Mouse (Mus musculus) hindbrain, embryonic 16.5 days (tissue): ENCODE results near the gene Gbp2b. TPM values are rescaled to one million over a fixed set of nuclear protein-coding genes. Genes with fewer than 3 reads are reported as not detected.
"Not testable (repeated sequence)": the region's sequence is repeated elsewhere in the genome, so short reads cannot be mapped to it uniquely, and the experiment has no call there.

Experiments
- ATAC-seq: fragments of 200-750 bp; cut with Nextera tagmentation; 2 replicates; pipeline ENCODE4 v1.8.0; 2017; ENCODE audit warnings: moderate TSS enrichment, moderate library complexity
- H3K27ac ChIP-seq: fragments of 300-500 bp; sonication (generic); 2 replicates; pipeline ENCODE4 v1.5.1; 2014; ENCODE audit warnings: low read depth, mild to moderate bottlenecking, control low read depth, low read length, moderate library complexity
- H3K27me3 ChIP-seq: fragments of 300-500 bp; sonication (generic); replicated peaks from 2 replicates; pipeline ENCODE4 v1.6.1; 2014; ENCODE audit warnings: low read length; ENCODE audit not compliant: control insufficient read depth, insufficient read depth
- H3K36me3 ChIP-seq: fragments of 300-500 bp; sonication (generic); 2 replicates; pipeline ENCODE4 v1.6.1; 2014; ENCODE audit warnings: mild to moderate bottlenecking, low read length, moderate library complexity, mixed read lengths; ENCODE audit not compliant: control insufficient read depth, insufficient read depth
- H3K4me1 ChIP-seq: fragments of 300-500 bp; sonication (generic); 2 replicates; pipeline ENCODE4 v1.6.1; 2014; ENCODE audit warnings: low read depth, low read length; ENCODE audit not compliant: control insufficient read depth, insufficient read depth
- H3K4me2 ChIP-seq: fragments of 300-500 bp; sonication (generic); 2 replicates; pipeline ENCODE4 v1.6.1; 2014; ENCODE audit warnings: mild to moderate bottlenecking, low read length, control low read depth, moderate library complexity
- H3K4me3 ChIP-seq: fragments of 300-500 bp; sonication (generic); 2 replicates; pipeline ENCODE4 v1.5.1; 2014; ENCODE audit warnings: mild to moderate bottlenecking, low read length, control low read depth, moderate library complexity
- H3K9ac ChIP-seq: fragments of 300-500 bp; sonication (generic); 2 replicates; pipeline ENCODE4 v1.6.1; 2014; ENCODE audit warnings: low read depth, mild to moderate bottlenecking, control low read depth, low read length, moderate library complexity
- H3K9me3 ChIP-seq: fragments of 300-500 bp; sonication (generic); 2 replicates; pipeline ENCODE4 v1.6.1; 2014; ENCODE audit warnings: mild to moderate bottlenecking, low read length, moderate library complexity; ENCODE audit not compliant: control insufficient read depth
- WGBS: fragments of 180-500 bp; shearing (Covaris S2); extraction: QIAGEN DNeasy Blood & Tissue Kit; methylation state at CpG from one replicate; pipeline ENCODE4 v1.1.7; 2014; 5-methylcytosine and 5-hydroxymethylcytosine counted together
- polyA plus RNA-seq: library from polyadenylated mRNA; unstranded; fragments of >200 nt; fragmentation: Nextera tagmentation; extraction: Ambion mirVana; gene quantifications from 2 replicates; pipeline ENCODE4 v1.2.1, GENCODE M21; 2015

The Gbp2b gene
- polyA plus RNA-seq, 1 experiment from 2014 or later = 0.19 TPM

DNA sequence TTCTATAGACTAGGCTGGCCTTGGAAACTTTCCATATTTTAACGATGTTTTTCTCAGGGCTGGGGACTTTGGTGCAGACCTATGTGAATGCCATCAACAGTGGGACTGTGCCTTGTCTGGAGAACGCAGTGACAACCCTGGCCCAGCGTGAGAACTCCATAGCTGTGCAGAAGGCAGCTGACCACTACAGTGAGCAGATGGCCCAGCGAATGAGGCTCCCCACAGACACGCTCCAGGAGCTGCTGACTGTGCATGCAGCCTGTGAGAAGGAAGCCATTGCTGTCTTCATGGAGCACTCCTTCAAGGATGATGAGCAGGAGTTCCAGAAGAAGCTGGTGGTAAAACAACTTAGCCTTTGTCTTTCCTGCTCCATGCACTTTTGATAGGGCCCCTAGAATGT, 27.2 kb upstream of the Gbp2b start:
- H3K9ac ChIP-seq, H3K4me1 ChIP-seq, H3K36me3 ChIP-seq, H3K27me3 ChIP-seq, H3K27ac ChIP-seq, ATAC-seq, H3K9me3 ChIP-seq, H3K4me2 ChIP-seq, H3K4me3 ChIP-seq: not testable (repeated sequence)
- 63% methylated on average over 5 of the region's 5 CpGs for WGBS

DNA sequence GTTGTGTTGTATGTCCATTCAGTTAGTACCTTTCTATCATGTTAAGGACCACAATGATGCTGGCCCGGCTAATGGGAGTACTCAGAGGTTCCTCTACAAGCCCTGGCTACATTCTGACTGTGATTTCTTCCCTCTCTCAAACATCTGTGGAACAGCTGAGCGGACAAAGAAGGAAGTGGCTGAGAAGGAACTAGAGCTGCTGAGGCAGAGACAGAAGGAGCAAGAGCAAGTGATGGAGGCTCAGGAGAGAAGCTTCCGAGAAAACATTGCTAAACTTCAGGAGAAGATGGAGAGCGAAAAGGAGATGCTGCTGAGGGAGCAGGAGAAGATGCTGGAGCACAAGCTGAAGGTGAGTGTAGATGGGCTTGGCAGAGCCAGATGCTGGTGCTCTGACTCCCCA, 23.9 kb upstream of the Gbp2b start:
- no peak overlapping the region for H3K4me2 ChIP-seq
- no peaks in the 10 kb centered on the region for H3K4me1 ChIP-seq
- ATAC-seq = no peak
- H3K9me3 ChIP-seq = no peaks in the 10 kb centered on the region
- H3K9ac ChIP-seq = no peak overlapping the region
- 92% methylated on average over 4 of the region's 4 CpGs for WGBS
- H3K27ac ChIP-seq = no peak overlapping the region
- no peaks in the 10 kb centered on the region for H3K36me3 ChIP-seq
- no peak overlapping the region for H3K4me3 ChIP-seq
- no peaks in the 10 kb centered on the region for H3K27me3 ChIP-seq

- H3K4me2 ChIP-seq = no peak overlapping the region
- H3K36me3 ChIP-seq = no peaks in the 10 kb centered on the region
- no peaks in the 10 kb centered on the region for H3K27me3 ChIP-seq
- no peak overlapping the region for H3K4me3 ChIP-seq
- no peaks in the 10 kb centered on the region for H3K4me1 ChIP-seq
- H3K9me3 ChIP-seq = no peaks in the 10 kb centered on the region
- 83% methylated on average over 3 of the region's 3 CpGs for whole genome bisulfite sequencing
- no peak for ATAC-seq
- H3K27ac ChIP-seq = no peak overlapping the region
- H3K9ac ChIP-seq = no peak overlapping the region
Observed at GRCm38 (mm10) chr3:142577108-142577507, 17.5 kb upstream of the Gbp2b start.

DNA sequence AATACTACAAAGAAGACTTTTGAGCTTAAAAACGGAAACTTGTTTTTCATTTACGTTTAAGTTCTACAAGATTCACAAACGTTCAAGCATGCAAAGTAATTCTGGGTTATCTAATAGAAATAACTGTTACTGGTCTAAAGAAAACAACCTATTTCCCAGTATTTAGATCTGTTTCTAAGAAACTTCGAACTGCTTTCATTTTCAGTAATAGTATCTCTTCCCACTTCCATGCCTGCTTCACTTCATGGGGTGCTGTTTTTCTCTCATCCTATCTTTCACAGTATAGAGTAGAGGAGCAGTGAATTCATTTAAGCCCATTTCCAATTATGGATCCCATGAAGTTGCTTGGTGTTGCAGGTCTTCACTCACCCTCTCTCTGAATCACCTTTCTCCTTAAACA, 16.3 kb upstream of the Gbp2b start:
- H3K4me2 ChIP-seq = no peak overlapping the region
- no peak overlapping the region for H3K27ac ChIP-seq
- no peaks in the 10 kb centered on the region for H3K36me3 ChIP-seq
- ATAC-seq = no peak
- WGBS = 91% methylated on average over 4 of the region's 4 CpGs
- H3K9ac ChIP-seq = no peak overlapping the region
- no peaks in the 10 kb centered on the region for H3K4me1 ChIP-seq
- H3K4me3 ChIP-seq = no peak overlapping the region
- H3K9me3 ChIP-seq = no peaks in the 10 kb centered on the region
- no peaks in the 10 kb centered on the region for H3K27me3 ChIP-seq

DNA sequence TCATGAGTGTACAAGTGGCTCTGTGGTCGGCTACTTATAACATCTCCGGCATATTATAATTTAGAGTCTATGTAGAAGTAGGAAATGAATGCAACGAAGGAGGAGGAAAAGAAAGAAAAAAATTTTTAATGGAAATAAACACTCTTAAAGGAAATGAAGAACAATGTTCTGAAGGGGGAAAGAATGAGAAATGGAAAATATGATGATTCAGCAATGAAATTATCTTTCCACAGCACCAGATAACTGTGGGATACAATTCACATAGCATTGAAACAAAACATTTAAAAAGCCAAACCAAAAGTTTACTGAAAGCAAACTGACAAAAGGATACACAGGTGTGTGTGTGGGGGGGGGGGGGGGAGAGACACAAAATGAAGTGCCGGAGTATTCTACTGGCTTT, 11.6 kb upstream of the Gbp2b start:
- Histone ChIP-seq H3K4me3 (no peak overlapping the region), H3K9ac (no peak overlapping the region), H3K4me2 (no peak overlapping the region), H3K9me3 (no peaks in the 10 kb centered on the region), H3K27me3 (no peaks in the 10 kb centered on the region), H3K36me3 (no peaks in the 10 kb centered on the region), H3K27ac (no peak overlapping the region), H3K4me1 (no peaks in the 10 kb centered on the region)
- 91% methylated on average over 4 of the region's 4 CpGs for WGBS
- ATAC-seq = no peak

GRCm38 (mm10) chr3:142587386-142587785, 7.3 kb upstream of the Gbp2b start:
- no peak for ATAC-seq
- Histone ChIP-seq H3K9me3 (no peaks in the 10 kb centered on the region), H3K9ac (no peak overlapping the region), H3K36me3 (no peaks in the 10 kb centered on the region), H3K27me3 (no peaks in the 10 kb centered on the region), H3K27ac (no peak overlapping the region), H3K4me1 (no peaks in the 10 kb centered on the region), H3K4me2 (no peak overlapping the region), H3K4me3 (no peak overlapping the region)

DNA sequence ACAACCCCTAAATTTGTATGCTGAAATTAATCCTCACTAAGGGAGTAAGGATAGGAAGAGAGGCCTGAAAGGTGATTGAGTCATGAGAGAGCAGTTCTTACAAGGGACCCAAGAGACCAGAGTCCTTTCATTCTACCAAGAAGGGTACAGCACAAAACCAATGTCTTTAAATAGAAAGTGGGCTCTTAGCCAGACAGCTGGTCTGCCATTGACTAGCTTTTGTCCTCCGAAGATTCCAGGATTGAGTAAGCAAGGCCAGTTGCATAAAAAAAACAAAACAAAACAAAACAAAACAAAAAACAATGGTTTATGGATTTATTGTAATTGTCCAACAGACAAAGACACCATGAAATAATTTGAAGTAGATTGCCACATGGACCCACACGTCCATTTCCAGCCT, 5.8 kb upstream of the Gbp2b start:
- ATAC-seq = no peak
- Histone ChIP-seq H3K27ac (no peak overlapping the region), H3K9ac (no peak overlapping the region), H3K4me2 (no peak overlapping the region), H3K4me1 (no peaks in the 10 kb centered on the region), H3K27me3 (no peaks in the 10 kb centered on the region), H3K4me3 (no peak overlapping the region), H3K36me3 (no peaks in the 10 kb centered on the region), H3K9me3 (no peaks in the 10 kb centered on the region)
- WGBS = 83% methylated on average over 2 of the region's 2 CpGs

DNA sequence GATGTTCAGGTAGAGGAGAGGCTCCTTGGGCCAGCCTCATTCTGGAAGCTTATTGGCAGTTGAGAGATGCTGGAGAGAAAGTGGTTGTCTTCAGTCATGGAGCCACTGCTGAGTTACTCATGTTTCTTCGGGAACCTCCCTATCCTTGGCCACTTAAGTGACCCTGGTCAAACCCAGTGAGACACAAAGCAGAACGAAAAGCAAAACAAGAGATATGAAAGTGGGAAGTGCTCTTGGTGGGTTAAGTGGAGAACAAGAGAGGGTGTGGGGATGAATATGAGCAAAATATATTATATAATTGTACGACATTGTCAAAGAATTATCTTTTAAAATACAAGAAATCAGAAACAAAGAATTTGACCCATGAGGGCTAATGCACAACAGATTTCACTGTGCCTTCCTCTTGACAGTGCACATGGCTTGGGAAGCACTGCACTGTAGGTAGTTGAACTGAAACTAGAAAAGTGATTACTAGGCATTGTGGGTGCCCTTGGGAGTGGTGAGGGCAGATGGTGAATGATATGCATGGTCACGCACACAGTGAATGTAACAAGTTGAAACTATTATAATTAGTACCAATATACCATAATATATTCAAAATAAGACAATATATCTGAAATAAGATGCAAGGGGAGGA, 4.1 kb upstream of the Gbp2b start:
- Histone ChIP-seq H3K9me3 (no peaks in the 10 kb centered on the region), H3K9ac (no peak overlapping the region)
- no peak for ATAC-seq

GRCm38 (mm10) chr3:142597923-142598322, 3.3 kb downstream of the Gbp2b start:
- WGBS = 80% methylated on average over 3 of the region's 3 CpGs
- no peak overlapping the region for H3K4me2 ChIP-seq
- no peaks in the 10 kb centered on the region for H3K36me3 ChIP-seq
- H3K4me3 ChIP-seq = no peak overlapping the region
- H3K9me3 ChIP-seq = no peaks in the 10 kb centered on the region
- no peak for ATAC-seq
- H3K27me3 ChIP-seq = no peaks in the 10 kb centered on the region
- H3K4me1 ChIP-seq = no peaks in the 10 kb centered on the region
- no peak overlapping the region for H3K27ac ChIP-seq
- no peak overlapping the region for H3K9ac ChIP-seq

More for the DNA sequence above, 4.1 kb upstream of the Gbp2b start:
- no peak overlapping the region for H3K4me2 ChIP-seq
- H3K36me3 ChIP-seq = no peaks in the 10 kb centered on the region
- no peaks in the 10 kb centered on the region for H3K27me3 ChIP-seq
- 89% methylated on average over 4 of the region's 4 CpGs for WGBS
- H3K4me1 ChIP-seq = no peaks in the 10 kb centered on the region
- H3K27ac ChIP-seq = no peak overlapping the region
- no peak overlapping the region for H3K4me3 ChIP-seq

DNA sequence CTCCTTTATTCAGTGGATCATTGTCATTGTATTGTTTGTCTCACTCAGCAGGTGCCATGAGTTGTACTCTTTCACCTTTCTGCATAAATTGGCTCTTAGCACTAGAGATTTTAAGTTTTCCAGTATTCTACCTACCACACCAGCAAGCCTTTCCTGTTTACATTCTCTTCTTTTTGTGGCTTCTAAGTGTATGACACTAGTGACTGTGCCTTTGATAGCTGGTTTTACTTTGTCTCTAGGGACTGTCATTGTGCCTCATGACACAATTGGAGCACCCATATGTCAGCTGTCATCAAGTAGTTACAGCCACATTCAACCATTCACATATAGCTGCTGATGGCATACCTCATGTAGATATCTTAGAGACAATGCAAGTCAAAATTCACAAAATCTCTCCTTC, 7.0 kb downstream of the Gbp2b start:
- ATAC-seq = no peak
- H3K36me3 ChIP-seq = no peaks in the 10 kb centered on the region
- H3K4me1 ChIP-seq = no peaks in the 10 kb centered on the region
- H3K4me3 ChIP-seq = no peak overlapping the region
- no peak overlapping the region for H3K27ac ChIP-seq
- no peaks in the 10 kb centered on the region for H3K9me3 ChIP-seq
- H3K9ac ChIP-seq = no peak overlapping the region
- H3K27me3 ChIP-seq = no peaks in the 10 kb centered on the region
- H3K4me2 ChIP-seq = no peak overlapping the region
